Mouse (Mus musculus): ENCODE measurements at regions not wholly inside any gene's neighbourhood (a gene's known extent, or its start where the extent isn't known, plus 50 kb on each side); places are given as distances from the start of the nearest gene placed in this dataset.

- TF ChIP-seq EP300 (IDR thresholded peaks at IDR 0.05; ENCODE audit: low read depth) (no peak), CTCF (IDR thresholded peaks at IDR 0.05; ENCODE audit: low read depth) (no peak)
Observed at GRCm38 (mm10) chr1:128894546-128894945, 302.5 kb upstream of the Cxcr4 start.

Measured in heart, postnatal 0 days (tissue).